ENCODE assay signal across 11 mouse cellular contexts in genomic region chr3:69861789-69862395, GRCm38 (mm10). TPM values are rescaled to one million over a fixed set of nuclear protein-coding genes. Genes with fewer than 3 reads are reported as not detected.
A peak's percentile ranks its signal among the peaks of the same experiment; 100 is the strongest.
DNase-seq lines count a peak whose midpoint lies in the region; ATAC-seq and TF ChIP-seq lines count a peak whose summit lies in the region.
"Had no signal": no experiment of that assay in that cellular context is flagged by ENCODE, and none has a peak within 500 bp of the region (broad histone marks: within the 10 kb centered on the region; RNA-seq: fewer than 3 reads in every experiment).

No protein-coding gene starts in this region.

- peak overlapping the region; percentile 70; the same call in 1 of the 2 replicates for H3K27ac ChIP-seq in layer of hippocampus, adult 2 months
- H3K27ac ChIP-seq in embryonic facial prominence, embryonic 15.5 days (replicated peaks), result no peak overlapping the region
- H3K27ac ChIP-seq in limb, embryonic 10.5 days, result no peak overlapping the region
- peak overlapping the region; percentile 33 for H3K27ac ChIP-seq in olfactory bulb, adult 2 months (ENCODE audit: insufficient read depth, low read depth, low read length)

- H3K27me3 ChIP-seq in embryonic facial prominence, embryonic 15.5 days, result no peaks in the 10 kb centered on the region
- peaks cover 18% of the 10 kb centered on the region for H3K27me3 ChIP-seq in limb, embryonic 10.5 days (ENCODE audit: low read depth, poor library complexity, severe bottlenecking)

- no peaks in the 10 kb centered on the region for H3K9me3 ChIP-seq in embryonic facial prominence, embryonic 15.5 days (replicated peaks)
- no peaks in the 10 kb centered on the region for H3K9me3 ChIP-seq in limb, embryonic 10.5 days (replicated peaks)

- DNase-seq in layer of hippocampus, adult 2 months (ENCODE audit: low spot score in 2 of 2), result no peak
- DNase-seq in layer of hippocampus, adult 18-20 months (ENCODE audit: low spot score in 2 of 2), result no peak
- no peak for DNase-seq in limb, embryonic 10.5 days (ENCODE audit: low spot score)
- no peak for DNase-seq in lung, postnatal 10 days
- no peak for DNase-seq in frontal cortex, postnatal 14 days (ENCODE audit: low spot score in 2 of 2)
- DNase-seq: gastrocnemius, postnatal 14 days had no signal

- WGBS in embryonic facial prominence, embryonic 15.5 days, result 47% methylated on average over 9 of the region's 9 CpGs
- WGBS in limb, embryonic 10.5 days, result 51% methylated on average over 9 of the region's 9 CpGs
- 48% methylated on average over 9 of the region's 9 CpGs for WGBS in olfactory bulb, adult 2 months

- peaks cover 20% of the 10 kb centered on the region for H3K4me1 ChIP-seq in embryonic facial prominence, embryonic 15.5 days
- peaks cover 23% of the 10 kb centered on the region for H3K4me1 ChIP-seq in limb, embryonic 10.5 days
- H3K4me1 ChIP-seq in olfactory bulb, adult 2 months (ENCODE audit: control insufficient read depth, insufficient read depth, low read length), result peaks cover 6% of the 10 kb centered on the region; the same call in 1 of the 2 replicates

- TF ChIP-seq CTCF in layer of hippocampus, adult 2 months (conservative IDR thresholded peaks at IDR 0.05), result no peak
- TF ChIP-seq CTCF in olfactory bulb, adult 2 months (IDR thresholded peaks at IDR 0.05; ENCODE audit: insufficient read depth, low read depth, low read length), result no peak

- H3K36me3 ChIP-seq in embryonic facial prominence, embryonic 15.5 days, result no peaks in the 10 kb centered on the region
- H3K36me3 ChIP-seq in limb, embryonic 10.5 days, result no peaks in the 10 kb centered on the region

- no peak for ATAC-seq in embryonic facial prominence, embryonic 15.5 days (ENCODE audit: insufficient number of reproducible peaks, low FRiP score, low TSS enrichment, low read depth)
- no peak for ATAC-seq in megakaryocyte-erythroid progenitor cell, adult 5-6 weeks (replicated peaks; ENCODE audit: low FRiP score, low TSS enrichment, poor library complexity, severe bottlenecking)

- peak overlapping the region; percentile 52 for H3K4me3 ChIP-seq in layer of hippocampus, adult 2 months
- H3K4me3 ChIP-seq in embryonic facial prominence, embryonic 15.5 days (replicated peaks), result no peak overlapping the region
- H3K4me3 ChIP-seq in limb, embryonic 10.5 days, result peak overlapping the region; percentile 60
- H3K4me3 ChIP-seq in olfactory bulb, adult 2 months (ENCODE audit: insufficient read depth, low read depth, low read length), result no peak overlapping the region

- TF ChIP-seq POLR2A in olfactory bulb, adult 2 months (IDR thresholded peaks at IDR 0.05; ENCODE audit: insufficient read depth, low read depth, low read length), result no peak

- H3K9ac ChIP-seq in embryonic facial prominence, embryonic 15.5 days, result no peak overlapping the region

- H3K4me2 ChIP-seq in embryonic facial prominence, embryonic 15.5 days (replicated peaks), result peak overlapping the region; percentile 91; the same call in 1 of the 2 replicates

RNA-seq across cellular contexts. Expression of gene Sptssb, which starts 2.2 kb away (rescaled TPM):
- 1 to 10 TPM; 2.1 TPM for total RNA-seq in layer of hippocampus, adult 2 months (2021)
- 1 to 10 TPM; 1.9 to 2.3 TPM for total RNA-seq in layer of hippocampus, adult 18-20 months (2021)
- polyA plus RNA-seq in embryonic facial prominence, embryonic 15.5 days (2015; fragmentation: Nextera tagmentation; extraction: Ambion mirVana), result 7.5 and 7.6 TPM in 2 replicates
- 0.50 and 1.2 TPM in 2 replicates for polyA plus RNA-seq in limb, embryonic 10.5 days (2016; fragmentation: Nextera tagmentation; extraction: Ambion mirVana)
- polyA plus RNA-seq in olfactory bulb, adult 2 months (2012; ENCODE audit: insufficient read depth, insufficient read length, low replicate concordance, missing spikeins), result not detected in 2 replicates
- not detected in 2 replicates for total RNA-seq in megakaryocyte-erythroid progenitor cell, adult 5-6 weeks (2014; fragmentation: Nextera tagmentation)
- not detected in 2 replicates for total RNA-seq in megakaryocyte-erythroid progenitor cell, adult 5-6 weeks (2017)
- total RNA-seq: ES-E14; gastrocnemius, postnatal 14 days had no signal
- polyA plus RNA-seq: spleen, adult 2 months had no signal

Comparison
In these comparisons a context has a peak if more than half of its experiments do, and no peak if none do; other contexts are left out.
1. H3K27ac ChIP-seq: peak in layer of hippocampus, adult 2 months (single experiment) and olfactory bulb, adult 2 months (single experiment); none in embryonic facial prominence, embryonic 15.5 days (single experiment) and limb, embryonic 10.5 days (single experiment).
2. H3K4me3 ChIP-seq: peak in layer of hippocampus, adult 2 months (single experiment) and limb, embryonic 10.5 days (single experiment); none in embryonic facial prominence, embryonic 15.5 days (single experiment) and olfactory bulb, adult 2 months (single experiment).